Mouse (Mus musculus) forebrain, embryonic 12.5 days (tissue): ENCODE results near the gene Man1c1. TPM values are rescaled to one million over a fixed set of nuclear protein-coding genes. Genes with fewer than 3 reads are reported as not detected.

Experiments used
- ATAC-seq: fragments of 200-750 bp; cut with Nextera tagmentation; 2 replicates; pipeline ENCODE4 v1.8.0; 2017; ENCODE audit warnings: moderate TSS enrichment; ENCODE audit not compliant: low FRiP score
- H3K27ac ChIP-seq: fragments of 300-500 bp; sonication (generic); 2 replicates; pipeline ENCODE4 v1.5.1; 2016; ENCODE audit warnings: mild to moderate bottlenecking
- H3K27me3 ChIP-seq: fragments of 300-500 bp; sonication (generic); 2 replicates; pipeline ENCODE4 v1.6.1; 2016; ENCODE audit warnings: mild to moderate bottlenecking
- H3K36me3 ChIP-seq: fragments of 300-500 bp; sonication (generic); replicated peaks from 2 replicates; pipeline ENCODE4 v1.6.1; 2016; ENCODE audit warnings: mild to moderate bottlenecking
- H3K4me1 ChIP-seq: fragments of 300-500 bp; sonication (generic); 2 replicates; pipeline ENCODE4 v1.6.1; 2016
- H3K4me2 ChIP-seq: fragments of 300-500 bp; sonication (generic); 2 replicates; pipeline ENCODE4 v1.6.1; 2016; ENCODE audit warnings: mild to moderate bottlenecking, moderate library complexity
- H3K4me3 ChIP-seq: fragments of 300-500 bp; sonication (generic); replicated peaks from 2 replicates; pipeline ENCODE4 v1.5.1; 2016; ENCODE audit warnings: mild to moderate bottlenecking
- H3K9ac ChIP-seq: fragments of 300-500 bp; sonication (generic); 2 replicates; pipeline ENCODE4 v1.6.1; 2016; ENCODE audit warnings: mild to moderate bottlenecking
- H3K9me3 ChIP-seq: fragments of 300-500 bp; sonication (generic); 2 replicates; pipeline ENCODE4 v1.6.1; 2016
- WGBS: fragments of 180-500 bp; shearing (Covaris S2); methylation state at CpG from one replicate; pipeline ENCODE4 v1.1.7; 2016; 5-methylcytosine and 5-hydroxymethylcytosine counted together
- polyA plus RNA-seq: library from polyadenylated mRNA; unstranded; fragments of >200 nt; fragmentation: Nextera tagmentation; extraction: Ambion mirVana; gene quantifications from 2 replicates; pipeline ENCODE4 v1.2.1, GENCODE M21; 2016

Gene Man1c1
- polyA plus RNA-seq, 1 experiment from 2014 or later = 4.0 TPM

GRCm38 (mm10) chr4:134606054-134606453 lies 98.0 kb downstream of the Man1c1 start:
- no peaks in the 10 kb centered on the region for H3K27me3 ChIP-seq
- H3K4me3 ChIP-seq = no peak overlapping the region
- WGBS = 54% methylated on average over 5 of the region's 5 CpGs
- peaks cover 20% of the 10 kb centered on the region for H3K4me1 ChIP-seq
- no peaks in the 10 kb centered on the region for H3K36me3 ChIP-seq
- no peaks in the 10 kb centered on the region for H3K9me3 ChIP-seq
- no peak for ATAC-seq
- no peak overlapping the region for H3K9ac ChIP-seq
- H3K27ac ChIP-seq = no peak overlapping the region
- H3K4me2 ChIP-seq = no peak overlapping the region

GRCm38 (mm10) chr4:134604472-134604871 lies 99.6 kb downstream of the Man1c1 start:
- H3K9ac ChIP-seq = no peak overlapping the region
- H3K4me2 ChIP-seq = no peak overlapping the region
- H3K4me3 ChIP-seq = no peak overlapping the region
- no peaks in the 10 kb centered on the region for H3K27me3 ChIP-seq
- 76% methylated on average over 4 of the region's 4 CpGs for WGBS
- peaks cover 20% of the 10 kb centered on the region for H3K4me1 ChIP-seq
- no peak for ATAC-seq
- H3K27ac ChIP-seq = no peak overlapping the region
- no peaks in the 10 kb centered on the region for H3K9me3 ChIP-seq
- no peaks in the 10 kb centered on the region for H3K36me3 ChIP-seq

GRCm38 (mm10) chr4:134603553-134603952 lies 100.5 kb downstream of the Man1c1 start:
- H3K9me3 ChIP-seq = no peaks in the 10 kb centered on the region
- 70% methylated on average over 5 of the region's 5 CpGs for WGBS
- no peaks in the 10 kb centered on the region for H3K27me3 ChIP-seq
- H3K36me3 ChIP-seq = no peaks in the 10 kb centered on the region
- no peak overlapping the region for H3K27ac ChIP-seq
- no peak overlapping the region for H3K4me2 ChIP-seq
- ATAC-seq = no peak
- peaks cover 20% of the 10 kb centered on the region for H3K4me1 ChIP-seq
- no peak overlapping the region for H3K9ac ChIP-seq
- no peak overlapping the region for H3K4me3 ChIP-seq

- no peak overlapping the region for H3K9ac ChIP-seq
- 67% methylated on average over 3 of the region's 3 CpGs for WGBS
- H3K27ac ChIP-seq = no peak overlapping the region
These were observed 101.5 kb downstream of the Man1c1 start for GRCm38 (mm10) chr4:134602610-134603009.

GRCm38 (mm10) chr4:134601981-134602380 lies 102.1 kb downstream of the Man1c1 start:
- ATAC-seq = no peak
- Histone ChIP-seq H3K9me3 (no peaks in the 10 kb centered on the region), H3K9ac (no peak overlapping the region), H3K27ac (no peak overlapping the region), H3K4me1 (peaks cover 20% of the 10 kb centered on the region), H3K4me2 (no peak overlapping the region), H3K27me3 (no peaks in the 10 kb centered on the region), H3K4me3 (no peak overlapping the region), H3K36me3 (no peaks in the 10 kb centered on the region)
- 77% methylated on average over 7 of the region's 7 CpGs for WGBS

More at GRCm38 (mm10) chr4:134602610-134603009, 101.5 kb downstream of the Man1c1 start:
- Histone ChIP-seq H3K9me3 (no peaks in the 10 kb centered on the region), H3K27me3 (no peaks in the 10 kb centered on the region), H3K4me2 (no peak overlapping the region), H3K4me1 (peaks cover 20% of the 10 kb centered on the region), H3K36me3 (no peaks in the 10 kb centered on the region), H3K4me3 (no peak overlapping the region)
- ATAC-seq = no peak

GRCm38 (mm10) chr4:134601404-134601803 lies 102.7 kb downstream of the Man1c1 start:
- no peaks in the 10 kb centered on the region for H3K9me3 ChIP-seq
- H3K4me1 ChIP-seq = peaks cover 20% of the 10 kb centered on the region
- H3K4me2 ChIP-seq = no peak overlapping the region
- H3K4me3 ChIP-seq = no peak overlapping the region
- no peaks in the 10 kb centered on the region for H3K36me3 ChIP-seq
- ATAC-seq = no peak
- 57% methylated on average over 8 of the region's 8 CpGs for WGBS
- H3K9ac ChIP-seq = no peak overlapping the region
- no peaks in the 10 kb centered on the region for H3K27me3 ChIP-seq
- H3K27ac ChIP-seq = no peak overlapping the region

GRCm38 (mm10) chr4:134600777-134601176 lies 103.3 kb downstream of the Man1c1 start:
- Histone ChIP-seq H3K36me3 (no peaks in the 10 kb centered on the region), H3K9me3 (no peaks in the 10 kb centered on the region), H3K4me2 (no peak overlapping the region), H3K4me1 (peaks cover 20% of the 10 kb centered on the region), H3K4me3 (no peak overlapping the region), H3K9ac (no peak overlapping the region), H3K27ac (no peak overlapping the region), H3K27me3 (no peaks in the 10 kb centered on the region)
- WGBS = 88% methylated on average over 7 of the region's 7 CpGs
- no peak for ATAC-seq

- peaks cover 20% of the 10 kb centered on the region for H3K4me1 ChIP-seq
- WGBS = 92% methylated on average over 9 of the region's 9 CpGs
These were observed 104.0 kb downstream of the Man1c1 start for GRCm38 (mm10) chr4:134600060-134600459.

GRCm38 (mm10) chr4:134596816-134597692 lies 107.0 kb downstream of the Man1c1 start:
- no peaks in the 10 kb centered on the region for H3K36me3 ChIP-seq
- H3K27me3 ChIP-seq = no peaks in the 10 kb centered on the region
- no peak overlapping the region for H3K4me3 ChIP-seq
- no peak overlapping the region for H3K27ac ChIP-seq
- ATAC-seq = no peak
- WGBS = 85% methylated on average over 10 of the region's 10 CpGs
- H3K9me3 ChIP-seq = no peaks in the 10 kb centered on the region
- no peak overlapping the region for H3K4me2 ChIP-seq
- H3K4me1 ChIP-seq = peaks cover 5% of the 10 kb centered on the region
- H3K9ac ChIP-seq = no peak overlapping the region

More at GRCm38 (mm10) chr4:134600060-134600459, 104.0 kb downstream of the Man1c1 start:
- Histone ChIP-seq H3K4me3 (no peak overlapping the region), H3K9me3 (no peaks in the 10 kb centered on the region), H3K27me3 (no peaks in the 10 kb centered on the region), H3K27ac (no peak overlapping the region), H3K9ac (no peak overlapping the region), H3K4me2 (no peak overlapping the region), H3K36me3 (no peaks in the 10 kb centered on the region)
- no peak for ATAC-seq

GRCm38 (mm10) chr4:134594731-134595439 lies 109.2 kb downstream of the Man1c1 start:
- no peak for ATAC-seq
- Histone ChIP-seq H3K4me2 (no peak overlapping the region), H3K4me3 (no peak overlapping the region), H3K27me3 (no peaks in the 10 kb centered on the region), H3K36me3 (no peaks in the 10 kb centered on the region), H3K9me3 (no peaks in the 10 kb centered on the region), H3K9ac (no peak overlapping the region), H3K4me1 (peaks cover 8% of the 10 kb centered on the region), H3K27ac (no peak overlapping the region)
- whole genome bisulfite sequencing = 92% methylated on average over 10 of the region's 10 CpGs

- Histone ChIP-seq H3K9ac (no peak overlapping the region), H3K4me2 (no peak overlapping the region), H3K4me1 (peaks cover 8% of the 10 kb centered on the region), H3K27me3 (no peaks in the 10 kb centered on the region), H3K4me3 (no peak overlapping the region), H3K36me3 (no peaks in the 10 kb centered on the region), H3K27ac (no peak overlapping the region), H3K9me3 (no peaks in the 10 kb centered on the region)
- 78% methylated on average over 4 of the region's 4 CpGs for WGBS
- no peak for ATAC-seq
These were observed 111.6 kb downstream of the Man1c1 start for GRCm38 (mm10) chr4:134592442-134592841.

GRCm38 (mm10) chr4:134591506-134592061 lies 112.5 kb downstream of the Man1c1 start:
- peak; percentile 23; the same call in 1 of the 2 replicates for ATAC-seq
- H3K27ac ChIP-seq = peak overlapping the region; percentile 65

More at GRCm38 (mm10) chr4:134591506-134592061, 112.5 kb downstream of the Man1c1 start:
- WGBS = 56% methylated on average over 11 of the region's 11 CpGs
- Histone ChIP-seq H3K9ac (no peak overlapping the region), H3K9me3 (no peaks in the 10 kb centered on the region), H3K4me1 (peaks cover 8% of the 10 kb centered on the region), H3K4me3 (no peak overlapping the region), H3K27me3 (no peaks in the 10 kb centered on the region), H3K4me2 (peak overlapping the region; percentile 13; the same call in 1 of the 2 replicates), H3K36me3 (no peaks in the 10 kb centered on the region)
